Mouse (Mus musculus): ENCODE results near the gene Lipt2.

- TF ChIP-seq POLR2A (IDR thresholded peaks at IDR 0.05; ENCODE audit: low read depth, low read length): no peak
- TF ChIP-seq CTCF (conservative IDR thresholded peaks at IDR 0.05; ENCODE audit: insufficient read depth, insufficient read length, low read depth, low read length): no peak
Observed at GRCm38 (mm10) chr7:100190167-100190566, 31.1 kb downstream of the Lipt2 start.

Data from kidney, adult 2 months (tissue).